Mouse (Mus musculus) common myeloid progenitor, adult 5-6 weeks (primary cell): ENCODE data around the gene Gm13089. TPM values are rescaled to one million over a fixed set of nuclear protein-coding genes. Genes with fewer than 3 reads are reported as not detected.
"Not testable (repeated sequence)": the region's sequence is repeated elsewhere in the genome, so short reads cannot be mapped to it uniquely, and the experiment has no call there.

ENCODE experiments used
- ATAC-seq: replicated peaks from 2 replicates; pipeline ENCODE4 v1.8.0; 2016; ENCODE audit warnings: low read depth, mild to moderate bottlenecking, moderate TSS enrichment, inconsistent platforms; ENCODE audit not compliant: poor library complexity, severe bottlenecking
- total RNA-seq: library from RNA; stranded (forward); fragments of 200-1000, 187-1606 nt; gene quantifications from 2 replicates; pipeline ENCODE4 v1.2.3, GENCODE M21; 2017

Gm13089 gene
- total RNA-seq, result not detected in 2 replicates

DNA sequence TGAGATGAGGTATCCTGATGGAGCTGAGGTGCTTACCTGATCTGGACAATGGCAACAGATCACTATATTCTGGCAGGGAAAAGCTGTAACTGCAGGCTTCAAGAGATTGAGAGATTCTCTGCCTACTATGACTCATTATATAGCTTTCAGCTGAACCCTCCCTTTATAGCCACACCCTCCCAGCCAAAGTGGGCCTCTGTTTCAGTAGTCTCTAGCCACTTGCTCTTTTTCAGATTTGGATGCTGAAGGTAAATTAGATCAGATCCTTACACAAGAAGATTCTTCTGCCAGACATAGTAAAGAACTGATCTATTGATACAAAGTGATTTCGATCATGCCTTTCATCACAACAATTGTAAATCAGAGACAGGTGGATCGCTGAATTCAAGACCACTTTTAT is at the start of gene Gm13089:
Gene Gm13089, minus strand, starts transcription at position 101 of the 400 bp plus-strand sequence.
- ATAC-seq, result no peak

DNA sequence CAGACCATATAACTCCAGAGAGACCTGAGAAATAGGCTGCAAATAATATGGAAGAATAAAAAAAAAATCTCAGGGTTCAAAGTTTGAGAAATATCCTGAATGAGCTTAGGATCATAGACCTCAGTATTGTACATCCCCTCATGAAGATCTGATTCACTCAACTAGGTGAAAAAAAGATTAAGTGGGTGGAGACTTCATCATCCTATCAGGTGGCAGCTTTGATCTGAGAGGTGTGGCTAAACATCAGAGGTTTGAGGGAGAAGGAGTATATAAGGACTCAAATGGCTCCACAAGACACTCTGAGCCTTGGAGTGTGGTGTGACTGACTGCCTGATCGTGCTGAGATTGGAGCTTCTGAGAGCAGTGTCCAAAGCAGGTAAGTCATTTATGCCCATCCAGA is 16.6 kb upstream of the Gm13089 start, which contains the start of gene Gm13078:
Gene Gm13078, plus strand, starts transcription at position 301 of the 400 bp plus-strand sequence.
- ATAC-seq, result no peak

DNA sequence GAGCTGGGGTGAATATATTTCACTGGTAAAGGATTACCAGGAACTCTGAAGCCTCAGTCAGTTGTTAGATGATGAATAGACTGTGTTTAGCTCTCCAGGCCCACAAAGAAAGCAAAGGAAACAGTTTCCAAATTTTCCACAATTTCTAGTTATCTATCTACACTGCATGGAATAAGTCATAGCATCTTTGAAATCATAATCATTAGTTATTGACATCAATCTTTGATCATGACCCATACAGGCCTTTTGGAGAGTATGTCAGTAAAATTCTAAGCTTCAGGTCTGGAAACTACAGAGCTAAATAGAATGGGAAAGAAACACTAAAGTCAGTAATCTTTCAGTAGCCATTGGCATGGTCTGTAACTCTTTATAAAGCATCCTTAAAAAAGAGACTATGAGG is 45.4 kb downstream of the Gm13089 start, which contains the start of gene Gm13088:
Gene Gm13088, minus strand, starts transcription at position 101 of the 400 bp plus-strand sequence.
- not testable (repeated sequence) for ATAC-seq

Other genes starting within 250 kb of the Gm13089 start
- gene Gm13043, start 191.4 kb downstream of the Gm13089 start, total RNA-seq, result not detected in 2 replicates
- not detected in 2 replicates for gene Gm13040, start 166.8 kb downstream of the Gm13089 start, total RNA-seq
- gene BC080695, start 151.0 kb downstream of the Gm13089 start, total RNA-seq, result not detected in 2 replicates
- not detected in 2 replicates for gene Gm13057, start 151.0 kb downstream of the Gm13089 start, total RNA-seq
- not detected in 2 replicates for gene Gm13083, start 87.7 kb downstream of the Gm13089 start, total RNA-seq
- not detected in 2 replicates for gene Gm13088, start 45.5 kb downstream of the Gm13089 start, total RNA-seq
- gene Gm13078, start 16.7 kb upstream of the Gm13089 start, total RNA-seq, result not detected in 2 replicates
- not detected in 2 replicates for gene Gm13023, start 86.6 kb upstream of the Gm13089 start, total RNA-seq
- not detected in 2 replicates for gene Gm13084, start 113.4 kb upstream of the Gm13089 start, total RNA-seq
- not detected in 2 replicates for gene Gm13103, start 143.8 kb upstream of the Gm13089 start, total RNA-seq
- not detected in 2 replicates for gene Pramef6, start 197.7 kb upstream of the Gm13089 start, total RNA-seq
- not detected in 2 replicates for gene Pramef25, start 248.3 kb upstream of the Gm13089 start, total RNA-seq